Mouse (Mus musculus): ENCODE measurements around the gene Unc5cl. TPM values are rescaled to one million over a fixed set of nuclear protein-coding genes. Genes with fewer than 3 reads are reported as not detected.

Gene Unc5cl
- polyA plus RNA-seq, 1 experiment: 8.5 TPM

GRCm38 (mm10) chr17:48453489-48453888 is 1.2 kb upstream of the Unc5cl start:
- no peak for DNase-seq (ENCODE audit: low read depth in 1 of 2, low spot score in 2 of 2)
- Histone ChIP-seq H3K27me3 (ENCODE audit: control insufficient read depth, insufficient read depth, low read length) (no peaks in the 10 kb centered on the region), H3K4me1 (ENCODE audit: control insufficient read depth, insufficient read depth, insufficient read length) (peaks cover 3% of the 10 kb centered on the region; the same call in 1 of the 2 replicates), H3K4me3 (ENCODE audit: extremely low read depth, insufficient read depth, insufficient read length) (no peak overlapping the region), H3K36me3 (ENCODE audit: control insufficient read depth, insufficient read depth, low read length) (no peaks in the 10 kb centered on the region), H3K27ac (ENCODE audit: insufficient read depth, low read length) (no peak overlapping the region)
- 81% methylated on average over 7 of the region's 7 CpGs for WGBS
- no peak for TF ChIP-seq POLR2A (IDR thresholded peaks at IDR 0.05; ENCODE audit: low read depth, low read length)
- peak; percentile 13; the same call in 1 of the 2 replicates for TF ChIP-seq CTCF (IDR thresholded peaks at IDR 0.05; ENCODE audit: extremely low read depth, insufficient read depth, insufficient read length, insufficient replicate concordance)

DNA sequence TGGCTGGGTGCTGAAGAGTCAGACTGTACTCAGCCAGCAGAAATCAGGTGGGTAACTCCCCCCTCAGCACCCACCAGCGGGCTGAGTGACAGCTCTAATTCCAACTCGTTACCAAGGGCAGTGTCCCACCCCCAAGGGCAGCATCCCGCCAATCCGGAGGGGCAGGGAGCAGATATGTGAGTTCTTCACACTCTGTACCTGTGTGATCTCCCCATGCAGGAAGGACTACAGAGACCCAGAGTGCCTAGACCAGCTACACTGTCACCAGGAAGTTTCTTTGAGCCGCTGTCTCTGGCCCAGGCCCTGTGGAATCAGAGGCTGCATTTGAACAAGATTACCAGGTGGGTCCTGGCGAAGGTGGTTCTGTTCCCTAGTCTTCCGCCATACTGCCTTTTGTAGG is 511 bp upstream of the Unc5cl start:
- H3K4me1 ChIP-seq (ENCODE audit: control insufficient read depth, insufficient read depth, insufficient read length): peaks cover 3% of the 10 kb centered on the region; the same call in 1 of the 2 replicates
- H3K27ac ChIP-seq (ENCODE audit: insufficient read depth, low read length): no peak overlapping the region
- WGBS: 88% methylated on average over 7 of the region's 7 CpGs

DNA sequence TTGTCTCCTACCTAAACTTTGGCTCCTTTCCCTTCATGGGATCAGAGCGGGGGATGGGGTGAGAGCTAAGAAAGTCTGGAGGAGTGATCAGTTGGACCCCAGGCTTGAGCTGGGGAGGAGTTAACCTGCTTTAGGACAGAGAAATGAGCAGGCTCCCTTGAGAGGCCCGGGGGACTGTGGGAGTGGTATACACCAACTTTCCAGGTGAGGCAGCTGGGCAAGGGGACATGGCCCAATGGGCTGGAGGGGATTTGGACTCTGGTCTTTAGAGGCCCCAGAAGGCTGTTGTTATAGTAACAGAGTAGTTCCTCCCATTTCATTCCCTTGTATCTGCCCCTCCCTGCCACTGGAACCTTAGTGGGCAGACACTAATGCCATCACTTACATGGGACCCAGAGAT is 1.3 kb downstream of the Unc5cl start:
- no peaks in the 10 kb centered on the region for H3K27me3 ChIP-seq (ENCODE audit: control insufficient read depth, insufficient read depth, low read length)
- no peak overlapping the region for H3K4me3 ChIP-seq (ENCODE audit: extremely low read depth, insufficient read depth, insufficient read length)
- TF ChIP-seq CTCF (IDR thresholded peaks at IDR 0.05; ENCODE audit: extremely low read depth, insufficient read depth, insufficient read length, insufficient replicate concordance) (no peak), POLR2A (IDR thresholded peaks at IDR 0.05; ENCODE audit: low read depth, low read length) (no peak)
- peaks cover 3% of the 10 kb centered on the region; the same call in 1 of the 2 replicates for H3K4me1 ChIP-seq (ENCODE audit: control insufficient read depth, insufficient read depth, insufficient read length)
- no peaks in the 10 kb centered on the region for H3K36me3 ChIP-seq (ENCODE audit: control insufficient read depth, insufficient read depth, low read length)
- no peak overlapping the region for H3K27ac ChIP-seq (ENCODE audit: insufficient read depth, low read length)
- DNase-seq (ENCODE audit: low read depth in 1 of 2, low spot score in 2 of 2): no peak
- 87% methylated on average over 2 of the region's 2 CpGs for WGBS

More for the DNA sequence above, 511 bp upstream of the Unc5cl start:
- no peaks in the 10 kb centered on the region for H3K36me3 ChIP-seq (ENCODE audit: control insufficient read depth, insufficient read depth, low read length)
- no peak overlapping the region for H3K4me3 ChIP-seq (ENCODE audit: extremely low read depth, insufficient read depth, insufficient read length)
- no peaks in the 10 kb centered on the region for H3K27me3 ChIP-seq (ENCODE audit: control insufficient read depth, insufficient read depth, low read length)
- TF ChIP-seq CTCF (IDR thresholded peaks at IDR 0.05; ENCODE audit: extremely low read depth, insufficient read depth, insufficient read length, insufficient replicate concordance): no peak
- TF ChIP-seq POLR2A (IDR thresholded peaks at IDR 0.05; ENCODE audit: low read depth, low read length): no peak
- DNase-seq (ENCODE audit: low read depth in 1 of 2, low spot score in 2 of 2): no peak

DNA sequence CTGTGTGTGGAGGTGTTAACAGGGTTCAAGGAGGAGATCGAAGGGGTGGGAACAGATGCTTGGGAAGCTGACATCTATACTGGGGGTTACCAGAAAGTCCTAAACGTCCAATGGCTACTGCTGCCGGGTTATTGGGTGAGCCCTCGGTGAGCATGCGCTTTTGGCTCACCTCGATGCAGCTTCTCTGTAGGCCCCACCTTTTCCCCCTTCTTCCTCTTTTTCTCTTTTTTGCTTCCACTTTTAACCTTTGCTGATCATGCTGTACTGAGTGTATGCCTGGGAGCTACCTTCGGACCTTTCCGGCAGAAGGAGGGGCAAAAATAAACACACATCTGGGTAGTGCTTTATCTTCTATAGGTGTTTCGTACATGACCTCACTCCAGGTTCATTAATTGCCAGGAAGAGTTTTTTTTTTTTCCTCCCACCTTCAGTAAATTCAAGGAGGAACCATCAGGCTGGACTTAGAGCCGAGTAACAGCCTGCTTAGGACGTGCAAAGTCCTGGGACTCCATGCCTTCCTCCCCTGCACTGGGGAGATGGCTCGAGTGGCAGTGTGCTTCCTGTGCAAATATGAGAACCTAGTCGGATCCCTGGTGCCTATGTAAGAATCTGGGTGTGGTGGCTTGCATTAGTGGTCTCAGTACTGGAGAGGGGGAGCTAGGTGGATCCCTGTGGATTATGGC is 3.4 kb downstream of the Unc5cl start:
- H3K27ac ChIP-seq (ENCODE audit: insufficient read depth, low read length): peak overlapping the region; percentile 9
- no peak for TF ChIP-seq CTCF (IDR thresholded peaks at IDR 0.05; ENCODE audit: extremely low read depth, insufficient read depth, insufficient read length, insufficient replicate concordance)
- peaks cover 12% of the 10 kb centered on the region; the same call in 1 of the 2 replicates for H3K4me1 ChIP-seq (ENCODE audit: control insufficient read depth, insufficient read depth, insufficient read length)
- no peaks in the 10 kb centered on the region for H3K36me3 ChIP-seq (ENCODE audit: control insufficient read depth, insufficient read depth, low read length)
- H3K27me3 ChIP-seq (ENCODE audit: control insufficient read depth, insufficient read depth, low read length): no peaks in the 10 kb centered on the region
- no peak overlapping the region for H3K4me3 ChIP-seq (ENCODE audit: extremely low read depth, insufficient read depth, insufficient read length)
- peak in 1 of 2 experiments; percentile 15 for DNase-seq (ENCODE audit: low read depth in 1 of 2, low spot score in 2 of 2)
- 26% methylated on average over 13 of the region's 13 CpGs for WGBS

- Histone ChIP-seq H3K4me3 (ENCODE audit: extremely low read depth, insufficient read depth, insufficient read length) (peak overlapping the region; percentile 52), H3K36me3 (ENCODE audit: control insufficient read depth, insufficient read depth, low read length) (no peaks in the 10 kb centered on the region), H3K4me1 (ENCODE audit: control insufficient read depth, insufficient read depth, insufficient read length) (peaks cover 12% of the 10 kb centered on the region; the same call in 1 of the 2 replicates), H3K27me3 (ENCODE audit: control insufficient read depth, insufficient read depth, low read length) (no peaks in the 10 kb centered on the region), H3K27ac (ENCODE audit: insufficient read depth, low read length) (peak overlapping the region; percentile 45; the same call in 1 of the 2 replicates)
- TF ChIP-seq POLR2A (IDR thresholded peaks at IDR 0.05; ENCODE audit: low read depth, low read length): no peak
- 34% methylated on average over 13 of the region's 13 CpGs for WGBS
- peak; percentile 14 to 54 for DNase-seq (ENCODE audit: low read depth in 1 of 2, low spot score in 2 of 2)
Observed at GRCm38 (mm10) chr17:48462096-48462495, 7.4 kb downstream of the Unc5cl start.

DNA sequence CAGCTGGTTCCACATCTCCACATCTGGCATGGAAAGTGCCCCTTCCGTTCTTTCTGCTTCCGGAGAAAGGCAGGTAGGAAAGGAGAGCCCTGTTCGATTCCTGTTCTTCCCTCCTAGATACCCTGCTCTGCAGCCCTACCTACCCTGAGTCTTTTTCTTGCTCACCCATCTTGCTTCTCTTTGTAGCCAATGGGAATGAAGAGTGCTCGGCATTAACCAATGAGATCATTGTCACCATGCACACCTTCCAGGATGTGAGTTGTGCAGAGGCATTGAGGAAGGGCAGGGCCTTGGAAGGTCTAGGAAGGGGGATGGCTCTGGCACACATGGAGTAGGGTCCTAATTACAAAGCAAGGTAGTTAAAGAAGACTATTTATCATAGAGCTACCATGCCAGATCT is 8.7 kb downstream of the Unc5cl start:
- no peaks in the 10 kb centered on the region for H3K36me3 ChIP-seq (ENCODE audit: control insufficient read depth, insufficient read depth, low read length)
- no peak for DNase-seq (ENCODE audit: low read depth in 1 of 2, low spot score in 2 of 2)
- TF ChIP-seq POLR2A (IDR thresholded peaks at IDR 0.05; ENCODE audit: low read depth, low read length) (no peak), CTCF (IDR thresholded peaks at IDR 0.05; ENCODE audit: extremely low read depth, insufficient read depth, insufficient read length, insufficient replicate concordance) (no peak)
- H3K27me3 ChIP-seq (ENCODE audit: control insufficient read depth, insufficient read depth, low read length): no peaks in the 10 kb centered on the region
- H3K4me3 ChIP-seq (ENCODE audit: extremely low read depth, insufficient read depth, insufficient read length): no peak overlapping the region
- no peak overlapping the region for H3K27ac ChIP-seq (ENCODE audit: insufficient read depth, low read length)
- 94% methylated on average over 4 of the region's 4 CpGs for WGBS
- H3K4me1 ChIP-seq (ENCODE audit: control insufficient read depth, insufficient read depth, insufficient read length): peaks cover 8% of the 10 kb centered on the region; the same call in 1 of the 2 replicates

GRCm38 (mm10) chr17:48466769-48467394 is 12.2 kb downstream of the Unc5cl start:
- H3K4me3 ChIP-seq (ENCODE audit: extremely low read depth, insufficient read depth, insufficient read length): no peak overlapping the region
- peak overlapping the region; percentile 53; the same call in 1 of the 2 replicates for H3K27ac ChIP-seq (ENCODE audit: insufficient read depth, low read length)
- peaks cover 5% of the 10 kb centered on the region; the same call in 1 of the 2 replicates for H3K4me1 ChIP-seq (ENCODE audit: control insufficient read depth, insufficient read depth, insufficient read length)
- H3K27me3 ChIP-seq (ENCODE audit: control insufficient read depth, insufficient read depth, low read length): no peaks in the 10 kb centered on the region
- DNase-seq (ENCODE audit: low read depth in 1 of 2, low spot score in 2 of 2): no peak
- 75% methylated on average over 22 of the region's 22 CpGs for WGBS
- H3K36me3 ChIP-seq (ENCODE audit: control insufficient read depth, insufficient read depth, low read length): no peaks in the 10 kb centered on the region
- TF ChIP-seq POLR2A (IDR thresholded peaks at IDR 0.05; ENCODE audit: low read depth, low read length) (no peak), CTCF (IDR thresholded peaks at IDR 0.05; ENCODE audit: extremely low read depth, insufficient read depth, insufficient read length, insufficient replicate concordance) (no peak)
